Mouse (Mus musculus): ENCODE data around the gene Ric8a. TPM values are rescaled to one million over a fixed set of nuclear protein-coding genes. Genes with fewer than 3 reads are reported as not detected.
"Not testable (repeated sequence)": the region's sequence is repeated elsewhere in the genome, so short reads cannot be mapped to it uniquely, and the experiment has no call there.

The Ric8a gene
- total RNA-seq, 2 experiments from 2014 or later = 52.7 to 60.4 TPM

- DNase-seq = no peak
Observed at GRCm38 (mm10) chr7:140882469-140882803, 25.7 kb downstream of the Ric8a start.

GRCm38 (mm10) chr7:140890636-140891035, 33.9 kb downstream of the Ric8a start:
- DNase-seq = not testable (repeated sequence)

- DNase-seq = no peak
Observed at GRCm38 (mm10) chr7:140894031-140894430, 37.3 kb downstream of the Ric8a start.

- DNase-seq = no peak
Observed at GRCm38 (mm10) chr7:140894611-140895010, 37.9 kb downstream of the Ric8a start.

- DNase-seq = no peak
Observed at GRCm38 (mm10) chr7:140897863-140898262, 41.1 kb downstream of the Ric8a start.

- DNase-seq = peak in 1 of 2 experiments; percentile 37
Observed at GRCm38 (mm10) chr7:140899121-140899520, 42.4 kb downstream of the Ric8a start.

- DNase-seq = no peak
Observed at GRCm38 (mm10) chr7:140900220-140900619, 43.5 kb downstream of the Ric8a start, which contains the start of gene Cox8b. Cox8b (minus strand) TSS chr7:140900446.

GRCm38 (mm10) chr7:140902036-140902875, 45.5 kb downstream of the Ric8a start:
- DNase-seq = no peak

GRCm38 (mm10) chr7:140903212-140903611, 46.5 kb downstream of the Ric8a start:
- peak; percentile 80 to 85 for DNase-seq

GRCm38 (mm10) chr7:140905642-140906081, 48.9 kb downstream of the Ric8a start:
- no peak for DNase-seq

GRCm38 (mm10) chr7:140907131-140907530, 50.4 kb downstream of the Ric8a start:
- DNase-seq = peak; percentile 69 to 71

- no peak for DNase-seq
Observed at GRCm38 (mm10) chr7:140907697-140908096, 50.9 kb downstream of the Ric8a start.

GRCm38 (mm10) chr7:140908181-140908580, 51.4 kb downstream of the Ric8a start:
- DNase-seq = peak in 1 of 2 experiments; percentile 31

GRCm38 (mm10) chr7:140908634-140909107, 51.9 kb downstream of the Ric8a start:
- DNase-seq = peak; percentile 84 to 90

- DNase-seq = no peak
Observed at GRCm38 (mm10) chr7:140912293-140912692, 55.5 kb downstream of the Ric8a start.

GRCm38 (mm10) chr7:140912846-140913482, 56.2 kb downstream of the Ric8a start:
- DNase-seq = no peak

Other genes with a start within 250 kb of the Ric8a start
- gene Olfr61, start 228.0 kb upstream of the Ric8a start, total RNA-seq (2021) = not detected
- not detected for gene Olfr53, start 210.5 kb upstream of the Ric8a start, total RNA-seq (2021)
- not detected for gene Olfr539, start 197.0 kb upstream of the Ric8a start, total RNA-seq (2021)
- not detected for gene Olfr45, start 175.0 kb upstream of the Ric8a start, total RNA-seq (2021)
- gene Olfr541, start 159.7 kb upstream of the Ric8a start, total RNA-seq (2021) = not detected
- 100 to 1,000 TPM; 251 to 279 TPM for gene Cyp2e1, start 93.2 kb upstream of the Ric8a start, total RNA-seq (2021)
- gene Syce1, start 69.1 kb upstream of the Ric8a start, total RNA-seq (2021) = not detected
- gene Zfp941, start 34.8 kb upstream of the Ric8a start, total RNA-seq (2021) = 1 to 10 TPM; 2.7 to 3.4 TPM
- gene Urah, start 21.9 kb upstream of the Ric8a start, total RNA-seq (2021) = under 1 TPM in 1 of 2 experiments, not detected in 1; 0.70 TPM
- not detected for gene Scgb1c1, start 11.4 kb upstream of the Ric8a start, total RNA-seq (2021)
- under 1 TPM in 1 of 2 experiments, not detected in 1; 0.26 TPM for gene Odf3, start 9.2 kb upstream of the Ric8a start, total RNA-seq (2021)
- gene Gm45785, start 626 bp upstream of the Ric8a start, total RNA-seq (2021) = 1 to 10 TPM in 1 of 2 experiments, not detected in 1; 1.3 TPM
- 10 to 100 TPM; 30.5 to 41.4 TPM for gene Bet1l, start 620 bp downstream of the Ric8a start, total RNA-seq (2021)
- 100 to 1,000 TPM; 118 to 127 TPM for gene Psmd13, start 25.0 kb downstream of the Ric8a start, total RNA-seq (2021)
- 10 to 100 TPM; 31.3 to 33.8 TPM for gene Sirt3, start 25.4 kb downstream of the Ric8a start, total RNA-seq (2021)
- 1,000 to 10,000 TPM in 1 of 2 experiments, 100 to 1,000 TPM in 1; 964 to 1,065 TPM for gene Cox8b, start 43.5 kb downstream of the Ric8a start, total RNA-seq (2021)
- gene Nlrp6, start 63.9 kb downstream of the Ric8a start, total RNA-seq (2021) = 1 to 10 TPM in 1 of 2 experiments, under 1 TPM in 1; 0.99 to 1.1 TPM
- gene Pgghg, start 84.4 kb downstream of the Ric8a start, total RNA-seq (2021) = 10 to 100 TPM; 35.8 to 38.1 TPM
- gene Ifitm5, start 93.3 kb downstream of the Ric8a start, total RNA-seq (2021) = 1 to 10 TPM in 1 of 2 experiments, under 1 TPM in 1; 0.63 to 1.7 TPM
- gene Gm45717, start 99.0 kb downstream of the Ric8a start, total RNA-seq (2021) = not detected
- 100 to 1,000 TPM; 430 to 633 TPM for gene Ifitm2, start 99.0 kb downstream of the Ric8a start, total RNA-seq (2021)
- 1 to 10 TPM; 5.5 to 7.3 TPM for gene Ifitm1, start 110.3 kb downstream of the Ric8a start, total RNA-seq (2021)
- 100 to 1,000 TPM; 135 to 191 TPM for gene Ifitm3, start 153.8 kb downstream of the Ric8a start, total RNA-seq (2021)
- gene Ifitm6, start 161.0 kb downstream of the Ric8a start, total RNA-seq (2021) = under 1 TPM in 1 of 2 experiments, not detected in 1; 0.99 TPM
- not detected for gene Gm17387, start 172.2 kb downstream of the Ric8a start, total RNA-seq (2021)
- under 1 TPM; 0.83 to 0.95 TPM for gene B4galnt4, start 204.1 kb downstream of the Ric8a start, total RNA-seq (2021)
- 1 to 10 TPM; 1.4 to 1.5 TPM for gene Pkp3, start 221.3 kb downstream of the Ric8a start, total RNA-seq (2021)
- gene Sigirr, start 243.6 kb downstream of the Ric8a start, total RNA-seq (2021) = 1 to 10 TPM; 2.4 to 4.3 TPM